ENCODE assay signal across 46 mouse cellular contexts in the genomic region with DNA sequence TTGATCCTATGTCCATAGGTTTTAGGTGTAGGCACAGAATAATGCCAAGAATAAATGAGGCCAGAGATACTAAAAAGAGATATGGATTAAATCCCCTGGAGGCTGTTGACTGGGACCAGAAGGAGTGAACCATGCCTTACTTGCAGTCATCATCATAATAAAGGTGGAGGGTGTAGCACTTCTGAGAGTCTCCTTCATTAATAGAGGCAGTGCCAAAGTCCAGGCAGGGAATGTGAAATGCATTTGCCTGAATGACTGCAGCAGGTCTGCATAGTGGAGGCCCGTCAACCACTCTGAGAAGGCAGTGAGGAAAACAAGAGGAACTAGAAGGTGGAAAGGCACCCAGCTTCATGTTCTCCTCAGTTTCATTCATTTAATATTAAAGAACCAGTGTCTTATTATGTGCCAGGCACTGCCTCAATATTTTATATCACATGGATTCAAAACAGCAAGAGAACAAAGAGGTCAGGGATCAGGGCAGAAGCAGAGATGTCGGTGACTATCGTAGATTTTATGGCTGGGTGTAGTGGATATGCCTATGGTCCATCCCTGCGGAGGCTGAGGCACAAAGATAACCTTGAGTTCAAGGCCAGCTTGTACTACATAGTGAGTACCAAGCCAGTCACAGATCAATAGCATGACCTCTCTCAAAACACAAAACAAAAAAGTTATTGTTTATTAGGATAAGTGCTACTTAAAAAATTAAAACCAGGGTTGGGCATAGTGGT. TPM values are rescaled to one million over a fixed set of nuclear protein-coding genes. Genes with fewer than 3 reads are reported as not detected.
"Had no signal": no experiment of that assay in that cellular context is flagged by ENCODE, and none has a peak within 500 bp of the region (broad histone marks: within the 10 kb centered on the region; RNA-seq: fewer than 3 reads in every experiment).

No protein-coding gene starts in this region.

- H3K4me2 ChIP-seq: limb, embryonic 12.5 days; limb, embryonic 13.5 days; limb, embryonic 15.5 days; liver, embryonic 11.5 days; liver, embryonic 12.5 days; liver, embryonic 13.5 days; liver, embryonic 15.5 days; lung, embryonic 14.5 days; lung, embryonic 15.5 days; midbrain, embryonic 11.5 days; midbrain, embryonic 12.5 days; midbrain, embryonic 13.5 days; midbrain, embryonic 15.5 days; neural tube, embryonic 12.5 days had no signal

- H3K9me3 ChIP-seq: limb, embryonic 10.5 days; limb, embryonic 12.5 days; limb, embryonic 13.5 days; limb, embryonic 15.5 days; liver, embryonic 12.5 days; liver, embryonic 13.5 days; liver, embryonic 15.5 days; lung, embryonic 15.5 days; megakaryocyte, embryonic 14.5 days; midbrain, embryonic 10.5 days; midbrain, embryonic 12.5 days; midbrain, embryonic 13.5 days; midbrain, embryonic 15.5 days; neural tube, embryonic 12.5 days had no signal

- ATAC-seq: liver, embryonic 12.5 days; liver, postnatal 0 days; lung, postnatal 0 days; midbrain, embryonic 13.5 days; midbrain, embryonic 15.5 days; midbrain, embryonic 16.5 days had no signal

- H3K36me3 ChIP-seq: limb, embryonic 10.5 days; limb, embryonic 12.5 days; limb, embryonic 13.5 days; limb, embryonic 15.5 days; liver, embryonic 12.5 days; liver, embryonic 13.5 days; liver, embryonic 15.5 days; lung, embryonic 15.5 days; midbrain, embryonic 10.5 days; midbrain, embryonic 12.5 days; midbrain, embryonic 13.5 days; midbrain, embryonic 15.5 days; neural tube, embryonic 12.5 days had no signal

- H3K27me3 ChIP-seq: limb, embryonic 12.5 days; limb, embryonic 13.5 days; limb, embryonic 15.5 days; liver, embryonic 13.5 days; lung, embryonic 15.5 days; midbrain, embryonic 12.5 days; midbrain, embryonic 13.5 days; midbrain, embryonic 15.5 days; neural tube, embryonic 12.5 days had no signal

- DNase-seq: left cerebral cortex, postnatal 4 days; liver; liver, embryonic 13.5 days; liver, postnatal 0 days; lung, adult 18-20 months; lung, adult 2 months; lung, embryonic 14.5 days; lung, postnatal 10 days; lung, postnatal 14 days; lung, postnatal 36 days; lung, postnatal 4 days had no signal

- H3K9ac ChIP-seq: limb, embryonic 12.5 days; limb, embryonic 13.5 days; limb, embryonic 15.5 days; liver, embryonic 12.5 days; liver, embryonic 13.5 days; liver, embryonic 14.5 days; liver, embryonic 15.5 days; liver, postnatal 0 days; lung, embryonic 14.5 days; lung, embryonic 15.5 days; midbrain, embryonic 12.5 days; midbrain, embryonic 13.5 days; midbrain, embryonic 15.5 days; neural tube, embryonic 12.5 days had no signal

- H3K4me3 ChIP-seq: left cerebral cortex, adult 2 months; limb, embryonic 10.5 days; limb, embryonic 12.5 days; limb, embryonic 13.5 days; limb, embryonic 15.5 days; liver, embryonic 12.5 days; liver, embryonic 13.5 days; liver, embryonic 15.5 days; lung, embryonic 15.5 days; megakaryocyte, embryonic 14.5 days; midbrain, embryonic 10.5 days; midbrain, embryonic 12.5 days; midbrain, embryonic 13.5 days; midbrain, embryonic 15.5 days; myocyte; neural tube, embryonic 12.5 days had no signal

- H3K27ac ChIP-seq: left cerebral cortex, adult 2 months; limb, embryonic 10.5 days; limb, embryonic 12.5 days; limb, embryonic 13.5 days; limb, embryonic 15.5 days; liver, embryonic 12.5 days; liver, embryonic 13.5 days; liver, embryonic 14.5 days; liver, embryonic 15.5 days; lung, embryonic 15.5 days; macrophage; midbrain, embryonic 10.5 days; midbrain, embryonic 12.5 days; midbrain, embryonic 13.5 days; midbrain, embryonic 15.5 days; neural tube, embryonic 12.5 days had no signal

- H3K4me1 ChIP-seq: limb, embryonic 10.5 days; limb, embryonic 12.5 days; limb, embryonic 13.5 days; limb, embryonic 15.5 days; liver, embryonic 12.5 days; liver, embryonic 13.5 days; liver, embryonic 15.5 days; lung, embryonic 15.5 days; megakaryocyte, embryonic 14.5 days; midbrain, embryonic 10.5 days; midbrain, embryonic 12.5 days; midbrain, embryonic 13.5 days; midbrain, embryonic 15.5 days; neural tube, embryonic 12.5 days had no signal

RNA-seq across cellular contexts. Expression of a gene that starts 10.6 kb away (rescaled TPM):
- total RNA-seq: left cerebral cortex, adult 2 months; left cerebral cortex, adult 8-10 months; left cerebral cortex, postnatal 10 days; left cerebral cortex, postnatal 14 days; left cerebral cortex, postnatal 25 days; left cerebral cortex, postnatal 36 days; left cerebral cortex, postnatal 4 days; megakaryocyte, adult 5-6 weeks; megakaryocyte-erythroid progenitor cell, adult 5-6 weeks; midbrain, postnatal 0 days; monocyte, adult 5-6 weeks had no signal
- polyA plus RNA-seq: limb, embryonic 10.5 days; limb, embryonic 11.5 days; limb, embryonic 12.5 days; limb, embryonic 13.5 days; limb, embryonic 14.5 days; limb, embryonic 15.5 days; liver, embryonic 11.5 days; liver, embryonic 12.5 days; liver, embryonic 13.5 days; liver, embryonic 14.5 days; liver, embryonic 15.5 days; liver, embryonic 16.5 days; lung, adult 2 months; lung, embryonic 14.5 days; lung, embryonic 16.5 days; lung, postnatal 0 days; macrophage; midbrain, embryonic 10.5 days; midbrain, embryonic 11.5 days; midbrain, embryonic 12.5 days; myocyte; neural tube, embryonic 11.5 days; neural tube, embryonic 12.5 days had no signal
